Mouse (Mus musculus): ENCODE data around the gene Vasp. TPM values are rescaled to one million over a fixed set of nuclear protein-coding genes. Genes with fewer than 3 reads are reported as not detected.

The Vasp gene
- 106 and 120 TPM in 2 replicates for polyA plus RNA-seq (2015; fragmentation: Nextera tagmentation; extraction: Ambion mirVana)

DNA sequence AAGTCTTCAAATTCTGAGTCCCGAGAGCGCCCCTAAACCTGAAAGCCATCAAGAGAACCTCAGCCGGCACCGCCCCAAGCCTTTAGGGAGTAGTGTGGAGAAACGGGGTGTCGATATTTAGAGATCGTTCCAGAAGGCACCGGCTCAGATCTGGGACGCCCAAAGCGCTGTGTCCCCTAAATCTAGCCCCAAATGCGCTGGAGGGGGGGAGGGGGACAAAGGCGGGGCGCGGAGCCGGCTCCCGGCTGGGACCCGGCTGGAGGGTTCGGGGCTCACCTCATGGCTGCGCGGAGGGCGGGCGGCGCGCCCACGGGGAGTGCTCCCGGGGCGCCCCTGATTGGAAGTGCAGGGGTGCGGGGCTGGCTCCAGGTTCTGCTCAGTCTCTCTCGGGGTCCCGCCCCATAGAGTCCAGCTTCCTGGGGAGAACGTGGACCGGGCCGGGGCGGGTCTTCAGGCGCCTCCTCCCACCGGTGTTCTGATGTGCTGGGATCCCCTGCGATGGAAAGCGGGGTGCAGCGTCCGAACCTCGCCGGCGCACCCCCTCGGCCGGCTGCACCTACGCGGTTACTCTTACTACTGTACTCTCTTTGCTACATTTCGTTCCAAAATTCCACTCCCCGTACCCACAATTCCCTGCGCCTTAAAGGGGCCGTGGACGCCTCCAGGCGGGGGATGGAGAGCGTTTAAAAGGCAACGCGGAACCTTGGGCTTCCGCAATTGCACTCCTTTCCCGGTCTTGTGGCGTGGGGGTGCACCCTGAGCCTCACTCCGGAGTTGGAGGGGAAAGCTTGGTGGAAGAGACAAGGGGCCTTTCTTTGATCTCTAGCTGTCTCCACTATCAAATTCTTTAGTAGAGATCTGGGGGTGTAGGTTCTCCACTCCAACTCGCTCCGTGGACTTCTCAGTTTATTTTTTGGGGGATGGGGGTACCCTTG is at the start of gene Vasp:
Gene Vasp (minus strand): TSS at position 580 of the 935 bp plus-strand sequence.
- under 1% methylated on average over 62 of the region's 62 CpGs for WGBS
- no peaks in the 10 kb centered on the region for H3K27me3 ChIP-seq (replicated peaks; ENCODE audit: control insufficient read depth, insufficient read depth, low read length)
- H3K4me2 ChIP-seq (ENCODE audit: low read depth, low read length) = peak within 1 kb of the TSS; percentile 81
- peaks cover 3% of the 10 kb centered on the region; the same call in 1 of the 2 replicates for H3K9me3 ChIP-seq (ENCODE audit: control insufficient read depth, low read length)
- H3K36me3 ChIP-seq (ENCODE audit: control insufficient read depth, insufficient read depth, low read length) = no peaks in the 10 kb centered on the region
- H3K4me1 ChIP-seq (ENCODE audit: control insufficient read depth, insufficient read depth, low read length) = peaks cover 28% of the 10 kb centered on the region
- peak; percentile 73 for ATAC-seq
- peak within 1 kb of the TSS; percentile 94 for H3K9ac ChIP-seq (ENCODE audit: low read depth, low read length)
- peak within 1 kb of the TSS; percentile 91 for H3K4me3 ChIP-seq (ENCODE audit: low read length)
- H3K27ac ChIP-seq (ENCODE audit: low read length) = peak within 1 kb of the TSS; percentile 98

DNA sequence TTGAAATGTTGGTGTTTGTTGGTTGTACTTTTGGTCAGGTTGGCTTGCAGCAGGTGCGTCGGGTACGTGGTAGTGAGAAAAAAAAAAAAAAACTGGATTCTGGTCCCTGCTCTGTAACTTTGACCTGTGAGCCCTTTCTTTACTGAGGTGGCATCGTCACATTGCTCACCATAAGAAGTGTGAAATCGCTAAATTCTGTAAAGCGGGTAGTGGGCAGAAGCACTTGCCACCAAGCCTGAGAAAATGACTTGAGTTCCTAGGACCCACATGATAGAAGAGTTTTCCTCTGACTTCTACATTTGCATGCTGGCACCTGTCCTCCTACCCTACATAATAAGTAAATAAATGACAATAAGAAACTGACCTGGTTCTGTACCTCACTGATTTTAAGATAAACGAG is 49.0 kb upstream of the Vasp start:
- Histone ChIP-seq H3K27me3 (replicated peaks; ENCODE audit: control insufficient read depth, insufficient read depth, low read length) (peaks cover 8% of the 10 kb centered on the region; the same call in 1 of the 2 replicates), H3K4me1 (ENCODE audit: control insufficient read depth, insufficient read depth, low read length) (peaks cover 9% of the 10 kb centered on the region; the same call in 1 of the 2 replicates), H3K9ac (ENCODE audit: low read depth, low read length) (no peak overlapping the region), H3K36me3 (ENCODE audit: control insufficient read depth, insufficient read depth, low read length) (no peaks in the 10 kb centered on the region), H3K4me3 (ENCODE audit: low read length) (no peak overlapping the region), H3K4me2 (ENCODE audit: low read depth, low read length) (peak overlapping the region; percentile 90; the same call in 1 of the 2 replicates), H3K27ac (ENCODE audit: low read length) (no peak overlapping the region), H3K9me3 (ENCODE audit: control insufficient read depth, low read length) (no peaks in the 10 kb centered on the region)
- WGBS = 38% methylated on average over 7 of the region's 7 CpGs
- no peak for ATAC-seq

DNA sequence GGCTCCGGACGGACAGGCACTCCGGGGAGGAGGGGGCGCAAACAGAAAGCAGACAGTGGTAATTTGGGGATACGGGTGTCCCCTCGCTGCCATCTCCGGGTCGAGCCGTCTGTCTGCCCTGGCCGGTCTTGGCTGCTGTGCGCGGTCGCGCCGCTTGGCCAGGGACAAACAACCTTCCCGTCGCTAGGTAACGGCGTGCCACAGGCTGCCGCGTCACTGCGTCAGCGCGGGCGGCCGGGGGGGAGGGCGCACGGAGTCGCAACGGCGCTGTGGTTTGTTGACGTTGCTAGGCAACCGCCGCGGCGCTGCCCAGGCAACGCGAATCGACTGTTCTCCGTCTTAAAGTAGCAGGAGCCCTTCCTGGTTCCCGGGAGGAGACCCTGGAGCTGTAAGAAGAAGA is 48.3 kb upstream of the Vasp start:
- WGBS = 0% methylated on average over 41 of the region's 41 CpGs

DNA sequence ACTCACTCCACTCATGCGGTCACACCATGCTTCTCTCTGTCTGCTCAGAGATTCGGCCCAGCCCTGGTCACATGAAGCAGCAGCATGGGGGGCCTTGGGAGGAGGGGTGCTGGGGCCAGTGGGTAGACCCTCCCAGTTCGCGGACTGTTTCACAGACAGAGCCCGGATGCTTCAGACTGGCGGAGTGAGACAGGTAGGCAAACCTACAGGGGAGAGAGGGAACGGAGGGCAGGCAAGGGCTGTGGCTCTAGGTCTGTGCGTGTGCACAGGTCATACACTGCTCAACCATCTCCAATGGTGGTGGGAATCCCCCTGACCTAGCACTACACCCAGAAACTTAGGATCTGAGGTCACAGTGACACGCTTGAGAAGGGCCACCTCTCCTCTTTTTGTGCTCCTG is 47.8 kb upstream of the Vasp start:
- Histone ChIP-seq H3K27me3 (replicated peaks; ENCODE audit: control insufficient read depth, insufficient read depth, low read length) (peaks cover 8% of the 10 kb centered on the region; the same call in 1 of the 2 replicates), H3K9ac (ENCODE audit: low read depth, low read length) (peak overlapping the region; percentile 62), H3K4me3 (ENCODE audit: low read length) (peak overlapping the region; percentile 53), H3K9me3 (ENCODE audit: control insufficient read depth, low read length) (no peaks in the 10 kb centered on the region), H3K4me2 (ENCODE audit: low read depth, low read length) (peak overlapping the region; percentile 90), H3K27ac (ENCODE audit: low read length) (no peak overlapping the region), H3K36me3 (ENCODE audit: control insufficient read depth, insufficient read depth, low read length) (no peaks in the 10 kb centered on the region), H3K4me1 (ENCODE audit: control insufficient read depth, insufficient read depth, low read length) (peaks cover 9% of the 10 kb centered on the region; the same call in 1 of the 2 replicates)
- ATAC-seq = peak; percentile 61
- WGBS = 19% methylated on average over 9 of the region's 9 CpGs

More for the DNA sequence above, 48.3 kb upstream of the Vasp start:
- Histone ChIP-seq H3K27ac (ENCODE audit: low read length) (no peak overlapping the region), H3K27me3 (replicated peaks; ENCODE audit: control insufficient read depth, insufficient read depth, low read length) (peaks cover 8% of the 10 kb centered on the region; the same call in 1 of the 2 replicates), H3K4me3 (ENCODE audit: low read length) (peak overlapping the region; percentile 53), H3K9me3 (ENCODE audit: control insufficient read depth, low read length) (no peaks in the 10 kb centered on the region), H3K4me2 (ENCODE audit: low read depth, low read length) (peak overlapping the region; percentile 90), H3K9ac (ENCODE audit: low read depth, low read length) (peak overlapping the region; percentile 62), H3K4me1 (ENCODE audit: control insufficient read depth, insufficient read depth, low read length) (peaks cover 9% of the 10 kb centered on the region; the same call in 1 of the 2 replicates), H3K36me3 (ENCODE audit: control insufficient read depth, insufficient read depth, low read length) (no peaks in the 10 kb centered on the region)
- ATAC-seq = peak; percentile 95

DNA sequence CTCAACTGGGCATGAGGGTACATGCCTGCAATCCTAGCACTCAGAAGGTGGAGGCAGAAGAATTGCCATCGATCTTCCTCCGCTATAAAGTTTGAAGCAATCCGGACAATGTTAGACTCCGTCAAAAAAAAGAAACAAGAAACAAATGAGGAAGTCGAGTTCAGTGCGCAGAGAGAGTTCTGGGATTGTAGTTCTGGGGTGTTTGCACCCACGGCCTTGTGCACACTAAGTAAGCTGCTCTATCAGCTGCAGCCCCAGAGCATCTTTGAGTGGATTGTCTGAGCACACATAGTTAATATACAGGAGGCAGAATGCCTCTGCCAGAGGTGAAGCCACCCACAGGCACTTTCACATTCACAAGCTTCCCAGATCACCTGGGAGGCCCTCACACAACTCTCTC is 47.1 kb upstream of the Vasp start:
- Histone ChIP-seq H3K9me3 (ENCODE audit: control insufficient read depth, low read length) (no peaks in the 10 kb centered on the region), H3K4me3 (ENCODE audit: low read length) (no peak overlapping the region), H3K4me1 (ENCODE audit: control insufficient read depth, insufficient read depth, low read length) (peaks cover 9% of the 10 kb centered on the region; the same call in 1 of the 2 replicates), H3K36me3 (ENCODE audit: control insufficient read depth, insufficient read depth, low read length) (no peaks in the 10 kb centered on the region), H3K9ac (ENCODE audit: low read depth, low read length) (no peak overlapping the region), H3K4me2 (ENCODE audit: low read depth, low read length) (no peak overlapping the region), H3K27me3 (replicated peaks; ENCODE audit: control insufficient read depth, insufficient read depth, low read length) (peaks cover 8% of the 10 kb centered on the region; the same call in 1 of the 2 replicates), H3K27ac (ENCODE audit: low read length) (no peak overlapping the region)
- ATAC-seq = no peak
- 72% methylated on average over 7 of the region's 7 CpGs for WGBS

DNA sequence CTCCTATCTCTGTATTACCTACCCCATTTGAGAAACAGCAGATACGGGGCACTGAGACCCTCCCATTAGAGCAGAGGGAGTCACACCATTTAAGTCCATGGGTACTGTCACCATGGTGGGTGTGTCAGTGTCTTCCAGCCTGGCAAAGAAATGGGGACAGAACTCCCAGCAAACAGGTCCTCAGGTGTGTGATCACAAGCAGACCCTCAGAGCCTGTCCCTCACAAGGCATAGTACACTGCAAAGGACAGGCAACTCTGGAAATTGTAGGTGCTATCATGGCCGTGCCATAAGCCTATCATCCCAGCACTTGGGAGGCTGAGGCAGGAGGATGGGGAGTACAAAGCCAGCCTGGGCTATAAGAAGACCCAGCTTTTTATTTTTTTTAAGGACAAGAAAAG is 46.6 kb upstream of the Vasp start:
- ATAC-seq = no peak
- H3K27ac ChIP-seq (ENCODE audit: low read length) = no peak overlapping the region
- H3K36me3 ChIP-seq (ENCODE audit: control insufficient read depth, insufficient read depth, low read length) = no peaks in the 10 kb centered on the region
- H3K9ac ChIP-seq (ENCODE audit: low read depth, low read length) = no peak overlapping the region
- H3K27me3 ChIP-seq (replicated peaks; ENCODE audit: control insufficient read depth, insufficient read depth, low read length) = peaks cover 8% of the 10 kb centered on the region; the same call in 1 of the 2 replicates
- 61% methylated on average over 2 of the region's 2 CpGs for WGBS
- peaks cover 9% of the 10 kb centered on the region; the same call in 1 of the 2 replicates for H3K4me1 ChIP-seq (ENCODE audit: control insufficient read depth, insufficient read depth, low read length)
- no peak overlapping the region for H3K4me2 ChIP-seq (ENCODE audit: low read depth, low read length)
- H3K9me3 ChIP-seq (ENCODE audit: control insufficient read depth, low read length) = no peaks in the 10 kb centered on the region
- H3K4me3 ChIP-seq (ENCODE audit: low read length) = no peak overlapping the region

DNA sequence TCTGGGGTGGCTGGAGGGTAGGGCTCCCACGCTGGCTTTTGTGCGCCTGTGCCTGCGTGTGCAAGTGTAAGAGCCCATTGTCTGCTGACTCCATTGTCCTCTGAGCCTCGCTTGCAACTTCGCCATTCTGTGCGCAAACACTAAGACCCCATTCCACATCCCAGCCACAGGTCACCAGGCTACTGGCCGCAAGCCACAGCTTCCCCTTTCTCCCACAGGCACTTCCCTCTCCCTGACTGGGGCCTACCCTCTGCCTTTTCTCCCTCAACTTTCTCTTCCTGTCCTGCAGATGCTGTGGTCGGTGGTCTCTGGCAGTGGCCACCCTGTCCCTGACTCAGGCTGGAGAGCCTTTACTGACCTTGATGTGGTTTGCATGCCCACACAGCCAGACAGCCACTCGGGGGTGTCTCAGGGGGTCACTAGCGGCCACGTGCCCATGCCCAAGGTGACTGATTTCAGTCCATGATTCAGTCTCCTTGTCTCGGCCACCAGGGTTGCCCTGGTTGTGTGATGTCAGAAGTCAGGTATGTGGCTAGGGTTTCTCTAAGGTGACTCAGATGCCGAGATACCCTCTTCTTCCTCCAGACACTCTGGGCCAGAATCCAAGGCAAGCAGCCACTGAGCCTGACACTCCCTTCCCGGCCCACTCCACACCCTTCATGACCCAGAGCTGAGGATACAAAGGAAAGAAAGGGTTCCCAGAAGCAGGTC is 45.0 kb upstream of the Vasp start:
- no peak for ATAC-seq
- no peak overlapping the region for H3K4me3 ChIP-seq (ENCODE audit: low read length)
- WGBS = 64% methylated on average over 14 of the region's 14 CpGs
- H3K27ac ChIP-seq (ENCODE audit: low read length) = no peak overlapping the region
- H3K4me2 ChIP-seq (ENCODE audit: low read depth, low read length) = no peak overlapping the region
- no peaks in the 10 kb centered on the region for H3K36me3 ChIP-seq (ENCODE audit: control insufficient read depth, insufficient read depth, low read length)
- H3K27me3 ChIP-seq (replicated peaks; ENCODE audit: control insufficient read depth, insufficient read depth, low read length) = peaks cover 4% of the 10 kb centered on the region; the same call in 1 of the 2 replicates
- no peaks in the 10 kb centered on the region for H3K9me3 ChIP-seq (ENCODE audit: control insufficient read depth, low read length)
- H3K9ac ChIP-seq (ENCODE audit: low read depth, low read length) = no peak overlapping the region
- peaks cover 9% of the 10 kb centered on the region; the same call in 1 of the 2 replicates for H3K4me1 ChIP-seq (ENCODE audit: control insufficient read depth, insufficient read depth, low read length)

DNA sequence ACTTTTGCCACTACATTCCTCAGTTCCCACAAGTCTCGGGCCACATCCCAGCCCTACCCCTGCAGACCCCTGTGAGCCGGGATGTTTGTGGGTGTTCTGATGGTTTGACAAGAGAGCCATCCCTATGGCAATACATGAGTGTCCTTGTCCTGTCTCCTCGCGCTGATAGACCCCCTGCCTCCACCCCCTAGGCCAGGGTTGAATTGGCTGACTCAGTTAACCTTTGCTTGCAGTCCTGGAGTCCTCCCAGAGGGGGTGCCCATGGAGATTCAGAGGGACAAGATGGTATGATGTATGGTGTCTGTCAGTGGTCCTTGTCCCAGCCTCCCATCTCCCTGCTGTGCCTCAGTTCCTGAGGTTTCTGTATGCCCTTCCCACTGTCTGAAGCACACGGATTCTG is 42.4 kb upstream of the Vasp start:
- H3K9ac ChIP-seq (ENCODE audit: low read depth, low read length) = no peak overlapping the region
- 38% methylated on average over 5 of the region's 5 CpGs for WGBS
- H3K4me3 ChIP-seq (ENCODE audit: low read length) = no peak overlapping the region
- no peak for ATAC-seq
- no peaks in the 10 kb centered on the region for H3K9me3 ChIP-seq (ENCODE audit: control insufficient read depth, low read length)
- no peaks in the 10 kb centered on the region for H3K36me3 ChIP-seq (ENCODE audit: control insufficient read depth, insufficient read depth, low read length)
- no peak overlapping the region for H3K4me2 ChIP-seq (ENCODE audit: low read depth, low read length)
- peaks cover 8% of the 10 kb centered on the region for H3K4me1 ChIP-seq (ENCODE audit: control insufficient read depth, insufficient read depth, low read length)
- H3K27me3 ChIP-seq (replicated peaks; ENCODE audit: control insufficient read depth, insufficient read depth, low read length) = no peaks in the 10 kb centered on the region
- H3K27ac ChIP-seq (ENCODE audit: low read length) = no peak overlapping the region

DNA sequence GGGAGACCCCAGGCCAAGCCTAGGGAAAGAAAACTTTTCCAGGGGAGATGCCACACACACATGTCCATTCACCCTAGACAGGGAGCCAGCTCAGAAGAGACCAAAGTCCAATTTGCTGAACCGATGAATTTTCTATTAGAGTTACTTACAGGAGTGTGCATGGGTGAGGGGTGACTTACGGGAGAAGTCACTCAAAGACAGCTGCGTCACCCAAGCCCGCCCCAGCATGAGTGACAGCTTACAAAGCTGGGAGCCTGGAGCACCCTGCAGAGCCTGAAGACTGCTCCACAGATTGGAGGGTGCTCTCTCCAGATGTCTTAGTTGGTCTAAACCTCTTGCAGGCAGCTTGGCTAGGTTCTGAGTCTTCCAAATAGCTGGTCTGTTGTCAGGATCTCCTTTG is 40.4 kb upstream of the Vasp start:
- no peak overlapping the region for H3K4me3 ChIP-seq (ENCODE audit: low read length)
- no peak for ATAC-seq
- no peaks in the 10 kb centered on the region for H3K36me3 ChIP-seq (ENCODE audit: control insufficient read depth, insufficient read depth, low read length)
- H3K9me3 ChIP-seq (ENCODE audit: control insufficient read depth, low read length) = no peaks in the 10 kb centered on the region
- peaks cover 4% of the 10 kb centered on the region; the same call in 1 of the 2 replicates for H3K27me3 ChIP-seq (replicated peaks; ENCODE audit: control insufficient read depth, insufficient read depth, low read length)
- WGBS = 30% methylated on average over 4 of the region's 4 CpGs
- H3K4me2 ChIP-seq (ENCODE audit: low read depth, low read length) = no peak overlapping the region
- no peak overlapping the region for H3K27ac ChIP-seq (ENCODE audit: low read length)
- peaks cover 12% of the 10 kb centered on the region for H3K4me1 ChIP-seq (ENCODE audit: control insufficient read depth, insufficient read depth, low read length)
- no peak overlapping the region for H3K9ac ChIP-seq (ENCODE audit: low read depth, low read length)
